Comparison of ENCODE assay signal across 27 mouse cellular contexts in the genomic region with DNA sequence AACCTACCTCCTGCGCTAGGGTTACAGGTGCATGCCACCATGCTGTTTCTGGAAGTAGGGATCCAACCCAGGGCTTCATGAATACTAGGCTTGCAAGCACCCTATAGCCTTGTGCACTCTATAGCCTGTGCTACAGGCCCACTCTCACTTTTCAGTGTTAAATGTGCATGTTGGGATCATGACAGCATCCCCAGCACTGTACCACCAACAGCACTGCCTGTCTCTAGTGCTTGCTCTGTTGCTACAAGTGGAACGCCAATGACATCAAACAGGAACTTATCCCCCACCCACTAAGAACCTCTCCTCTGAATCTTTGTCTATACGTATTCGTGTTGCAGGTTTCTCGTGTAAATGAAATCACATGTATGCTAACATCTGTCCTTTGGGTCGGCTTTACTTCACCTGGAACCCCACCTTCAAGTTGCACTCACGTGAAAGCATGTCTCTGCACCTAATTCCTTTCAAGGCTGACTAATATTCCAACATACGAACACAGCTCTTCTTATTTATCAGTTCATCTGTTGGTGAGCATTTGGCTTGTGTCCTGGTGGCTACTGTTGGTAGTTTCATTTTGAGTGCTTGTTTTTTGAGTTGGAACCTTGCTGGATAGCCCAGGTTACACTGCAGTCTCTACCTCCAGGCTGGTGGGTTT.
"Had no signal": no experiment of that assay in that cellular context is flagged by ENCODE, and none has a peak within 500 bp of the region (broad histone marks: within the 10 kb centered on the region; RNA-seq: fewer than 3 reads in every experiment).

No protein-coding gene starts in this region.

- H3K27ac ChIP-seq: gastrocnemius, adult 2 months; heart, embryonic 10.5 days; hindbrain, embryonic 10.5 days; hindbrain, embryonic 12.5 days; hindbrain, embryonic 14.5 days; kidney, embryonic 15.5 days; kidney, postnatal 0 days; left cerebral cortex, adult 2 months; limb, embryonic 10.5 days; limb, embryonic 12.5 days; liver, embryonic 13.5 days; liver, embryonic 15.5 days had no signal

- H3K27me3 ChIP-seq: heart, embryonic 12.5 days had no signal

- ATAC-seq: hindbrain, embryonic 16.5 days; intestine, embryonic 16.5 days had no signal

- H3K36me3 ChIP-seq: heart, embryonic 10.5 days; heart, embryonic 12.5 days; hindbrain, embryonic 10.5 days; hindbrain, embryonic 12.5 days; kidney, embryonic 15.5 days; limb, embryonic 10.5 days; limb, embryonic 12.5 days; liver, embryonic 13.5 days; liver, embryonic 15.5 days had no signal

- H3K4me3 ChIP-seq: gastrocnemius, adult 2 months; heart, embryonic 10.5 days; heart, embryonic 12.5 days; hindbrain, embryonic 10.5 days; hindbrain, embryonic 12.5 days; kidney, embryonic 15.5 days; left cerebral cortex, adult 2 months; limb, embryonic 10.5 days; limb, embryonic 12.5 days; liver, embryonic 13.5 days; liver, embryonic 15.5 days had no signal

- H3K9ac ChIP-seq: heart, embryonic 12.5 days; hindbrain, embryonic 12.5 days; hindbrain, embryonic 14.5 days; kidney, embryonic 15.5 days; limb, embryonic 12.5 days; liver, embryonic 13.5 days; liver, embryonic 15.5 days had no signal

- DNase-seq: gastrocnemius, adult 2 months; gastrocnemius, postnatal 10 days; gastrocnemius, postnatal 25 days; heart, adult 18-20 months; heart, postnatal 10 days; heart, postnatal 4 days; kidney, adult 11 months; kidney, adult 2 months; kidney, adult 9 months; kidney, postnatal 14 days; layer of hippocampus, adult 9-11 months; liver; liver, embryonic 13.5 days had no signal

- H3K9me3 ChIP-seq: heart, embryonic 10.5 days; heart, embryonic 12.5 days; hindbrain, embryonic 10.5 days; hindbrain, embryonic 12.5 days; kidney, embryonic 15.5 days; limb, embryonic 10.5 days; limb, embryonic 12.5 days; liver, embryonic 13.5 days; liver, embryonic 15.5 days had no signal

- H3K4me2 ChIP-seq: heart, embryonic 12.5 days; hindbrain, embryonic 12.5 days; hindbrain, embryonic 14.5 days; kidney, embryonic 15.5 days; limb, embryonic 12.5 days; liver, embryonic 11.5 days; liver, embryonic 13.5 days; liver, embryonic 15.5 days had no signal
